Mouse (Mus musculus): ENCODE data around the gene Ldlr.
A peak's percentile ranks its signal among the peaks of the same experiment; 100 is the strongest.

GRCm38 (mm10) chr9:21760155-21761088 is 37.1 kb downstream of the Ldlr start, which contains the start of gene Spc24:
- peak; percentile 43 for TF ChIP-seq CTCF (conservative IDR thresholded peaks at IDR 0.05; ENCODE audit: low read length)
- TF ChIP-seq POU5F1 (IDR thresholded peaks at IDR 0.05; ENCODE audit: borderline replicate concordance, low read length): no peak

Measured in E14TG2a.4 (cell line).